ENCODE assay signal across 8 mouse cellular contexts in the genomic region with DNA sequence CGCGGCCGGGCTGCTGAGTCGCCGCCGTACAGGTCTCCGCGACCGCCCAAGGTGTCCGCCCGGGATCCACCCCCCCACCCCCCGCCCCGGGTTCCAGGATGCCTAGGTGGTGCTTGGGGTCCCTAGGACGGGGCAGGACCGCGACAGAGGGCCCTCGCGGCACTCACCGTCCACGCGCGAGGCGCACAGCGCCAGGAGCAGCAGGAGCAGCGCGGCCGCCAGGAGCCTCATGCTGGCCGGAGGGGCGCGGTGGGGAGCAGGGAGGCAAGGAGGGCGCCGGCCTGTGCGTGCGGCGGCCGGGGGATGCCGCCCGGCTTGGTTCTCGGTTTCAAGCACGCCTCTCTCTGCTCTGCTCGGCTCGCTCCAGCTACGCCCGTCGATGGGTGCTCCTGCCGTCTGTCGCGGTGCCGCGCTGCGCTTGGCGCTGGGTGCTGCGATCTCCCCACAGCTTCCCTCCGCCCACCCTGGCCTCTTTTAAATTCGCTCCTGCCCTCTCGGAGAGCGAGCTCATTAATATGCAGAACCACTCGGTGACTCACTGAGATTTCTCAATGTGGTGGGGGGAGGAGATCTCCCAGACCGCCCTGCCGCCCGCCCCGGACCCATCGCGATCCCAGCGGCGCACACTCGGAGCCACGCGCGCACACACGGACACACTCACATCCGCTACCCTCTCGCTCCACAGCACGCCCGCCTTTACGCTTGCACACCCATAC. TPM values are rescaled to one million over a fixed set of nuclear protein-coding genes. Genes with fewer than 3 reads are reported as not detected.
DNase-seq lines count a peak whose midpoint lies in the region; ATAC-seq and TF ChIP-seq lines count a peak whose summit lies in the region.

A gene (minus strand): TSS at position 609 of the 716 bp plus-strand sequence.

- no peak for TF ChIP-seq CTCF in cortical plate, adult 2 months (IDR thresholded peaks at IDR 0.05; ENCODE audit: extremely low read depth, insufficient read depth, low read length)

- H3K9me3 ChIP-seq in intestine, embryonic 14.5 days (ENCODE audit: control insufficient read depth, low read length): no peaks in the 10 kb centered on the region
- no peaks in the 10 kb centered on the region for H3K9me3 ChIP-seq in stomach, embryonic 15.5 days

- H3K4me1 ChIP-seq in cortical plate, adult 2 months (ENCODE audit: control insufficient read depth, insufficient read depth, low read length): no peaks in the 10 kb centered on the region
- peaks cover 6% of the 10 kb centered on the region for H3K4me1 ChIP-seq in intestine, embryonic 14.5 days (replicated peaks; ENCODE audit: control insufficient read depth, insufficient read depth, low read length)
- H3K4me1 ChIP-seq in stomach, embryonic 15.5 days: peaks cover 5% of the 10 kb centered on the region

- 0 out of 2 replicates have a peak, but pooled peaks have one; percentile 62 for ATAC-seq in intestine, embryonic 14.5 days (replicated peaks; ENCODE audit: low FRiP score, low TSS enrichment, low read depth)
- ATAC-seq in stomach, embryonic 15.5 days (ENCODE audit: insufficient read depth, low FRiP score, low read depth): peak; percentile 27; the same call in 1 of the 2 replicates
- ATAC-seq in CD4-positive, CD25-positive, alpha-beta regulatory T cell, adult 4 months: no peak

- WGBS in intestine, embryonic 14.5 days: under 1% methylated on average over 73 of the region's 76 CpGs
- 2% methylated on average over 73 of the region's 76 CpGs for WGBS in stomach, embryonic 15.5 days

- H3K27ac ChIP-seq in cortical plate, adult 2 months (ENCODE audit: insufficient read depth, low read length): 0 out of 2 replicates have a peak within 1 kb of the TSS, but pooled peaks have one; percentile 56
- H3K27ac ChIP-seq in intestine, embryonic 14.5 days (ENCODE audit: low read depth): no peak within 1 kb of the TSS
- H3K27ac ChIP-seq in stomach, embryonic 15.5 days: no peak within 1 kb of the TSS

- DNase-seq in adrenal gland, adult 2 months: peak; percentile 80
- peak; percentile 64 for DNase-seq in gastrocnemius, postnatal 25 days
- peak; percentile 62 for DNase-seq in intestine, embryonic 14.5 days (ENCODE audit: low spot score)
- peak; percentile 33 to 61 for DNase-seq in left cerebral cortex, adult 8-10 months (ENCODE audit: low spot score in 2 of 2)
- peak; percentile 36 for DNase-seq in mesoderm, embryonic 11.5 days (ENCODE audit: low read depth, low spot score)

- H3K4me2 ChIP-seq in intestine, embryonic 14.5 days (ENCODE audit: low read length): peak within 1 kb of the TSS; percentile 78
- peak within 1 kb of the TSS; percentile 86 for H3K4me2 ChIP-seq in stomach, embryonic 15.5 days

- peak within 1 kb of the TSS; percentile 20; the same call in 1 of the 2 replicates for H3K9ac ChIP-seq in intestine, embryonic 14.5 days (ENCODE audit: low read length)
- peak within 1 kb of the TSS; percentile 29 for H3K9ac ChIP-seq in stomach, embryonic 15.5 days

- TF ChIP-seq POLR2A in cortical plate, adult 2 months (IDR thresholded peaks at IDR 0.05; ENCODE audit: extremely low read depth, insufficient read depth, low read length): peak; percentile 56

- peaks cover 79% of the 10 kb centered on the region for H3K27me3 ChIP-seq in intestine, embryonic 14.5 days (replicated peaks; ENCODE audit: control insufficient read depth, insufficient read depth, low read length)
- peaks cover 77% of the 10 kb centered on the region for H3K27me3 ChIP-seq in stomach, embryonic 15.5 days (replicated peaks)

- no peaks in the 10 kb centered on the region for H3K36me3 ChIP-seq in intestine, embryonic 14.5 days (ENCODE audit: control insufficient read depth, insufficient read depth, low read length)
- no peaks in the 10 kb centered on the region for H3K36me3 ChIP-seq in stomach, embryonic 15.5 days

- H3K4me3 ChIP-seq in cortical plate, adult 2 months (ENCODE audit: insufficient read depth, low read length): peak within 1 kb of the TSS; percentile 17
- peak within 1 kb of the TSS; percentile 44 for H3K4me3 ChIP-seq in intestine, embryonic 14.5 days (ENCODE audit: low read depth, low read length)
- peak within 1 kb of the TSS; percentile 49 for H3K4me3 ChIP-seq in stomach, embryonic 15.5 days (replicated peaks)

RNA-seq across cellular contexts. Expression of the gene that starts here (rescaled TPM):
- 10 to 100 TPM; 49.3 to 65.0 TPM for total RNA-seq in adrenal gland, adult 2 months (2021)
- polyA plus RNA-seq in adrenal gland, adult 2 months (2012; rRNA removed): 55.9 and 59.6 TPM in 2 replicates
- polyA plus RNA-seq in cortical plate, adult 2 months (2012; rRNA removed): 154 and 155 TPM in 2 replicates
- total RNA-seq in gastrocnemius, postnatal 25 days (2021): 10 to 100 TPM; 18.8 to 34.8 TPM
- 5.3 and 5.7 TPM in 2 replicates for polyA plus RNA-seq in intestine, embryonic 14.5 days (2014; fragmentation: Nextera tagmentation; extraction: Ambion mirVana)
- total RNA-seq in left cerebral cortex, adult 8-10 months (2022): 100 to 1,000 TPM; 124 to 142 (median 136) TPM
- polyA plus RNA-seq in stomach, embryonic 15.5 days (2015; fragmentation: Nextera tagmentation; extraction: Ambion mirVana): 12.4 and 13.7 TPM in 2 replicates
- polyA plus RNA-seq in CD4-positive, CD25-positive, alpha-beta regulatory T cell, adult 4 months (2017; shearing (Covaris generic)): not detected
